Mouse (Mus musculus): ENCODE data around the gene Efna2. TPM values are rescaled to one million over a fixed set of nuclear protein-coding genes. Genes with fewer than 3 reads are reported as not detected.
A peak's percentile ranks its signal among the peaks of the same experiment; 100 is the strongest.

Efna2 gene
- polyA plus RNA-seq, 1 experiment from 2014 or later, result 7.4 TPM

- WGBS, result 89% methylated on average over 1 of the region's 1 CpGs
- Histone ChIP-seq H3K27ac (ENCODE audit: low read length) (no peak overlapping the region), H3K27me3 (replicated peaks; ENCODE audit: control insufficient read depth, insufficient read depth, low read length) (peaks cover 14% of the 10 kb centered on the region; the same call in 1 of the 2 replicates), H3K4me2 (ENCODE audit: low read depth, low read length) (no peak overlapping the region), H3K36me3 (ENCODE audit: control insufficient read depth, insufficient read depth, low read length) (0 out of 2 replicates have a peak, but pooled peaks cover 4% of the 10 kb centered on the region), H3K9ac (ENCODE audit: low read depth, low read length) (no peak overlapping the region), H3K9me3 (ENCODE audit: control insufficient read depth, low read length) (no peaks in the 10 kb centered on the region), H3K4me3 (ENCODE audit: low read length) (no peak overlapping the region), H3K4me1 (ENCODE audit: control insufficient read depth, insufficient read depth, low read length) (peaks cover 47% of the 10 kb centered on the region)
- ATAC-seq, result no peak
Measured at GRCm38 (mm10) chr10:80135641-80136040, 43.6 kb upstream of the Efna2 start.

GRCm38 (mm10) chr10:80136179-80136951, 42.9 kb upstream of the Efna2 start:
- no peak for ATAC-seq
- no peak overlapping the region for H3K27ac ChIP-seq (ENCODE audit: low read length)
- 18% methylated on average over 41 of the region's 49 CpGs for WGBS
- peak overlapping the region; percentile 73 for H3K4me3 ChIP-seq (ENCODE audit: low read length)
- H3K9me3 ChIP-seq (ENCODE audit: control insufficient read depth, low read length), result no peaks in the 10 kb centered on the region
- H3K36me3 ChIP-seq (ENCODE audit: control insufficient read depth, insufficient read depth, low read length), result 0 out of 2 replicates have a peak, but pooled peaks cover 4% of the 10 kb centered on the region
- peak overlapping the region; percentile 45 for H3K9ac ChIP-seq (ENCODE audit: low read depth, low read length)
- H3K27me3 ChIP-seq (replicated peaks; ENCODE audit: control insufficient read depth, insufficient read depth, low read length), result peaks cover 14% of the 10 kb centered on the region; the same call in 1 of the 2 replicates
- peak overlapping the region; percentile 98 for H3K4me2 ChIP-seq (ENCODE audit: low read depth, low read length)
- H3K4me1 ChIP-seq (ENCODE audit: control insufficient read depth, insufficient read depth, low read length), result peaks cover 44% of the 10 kb centered on the region

DNA sequence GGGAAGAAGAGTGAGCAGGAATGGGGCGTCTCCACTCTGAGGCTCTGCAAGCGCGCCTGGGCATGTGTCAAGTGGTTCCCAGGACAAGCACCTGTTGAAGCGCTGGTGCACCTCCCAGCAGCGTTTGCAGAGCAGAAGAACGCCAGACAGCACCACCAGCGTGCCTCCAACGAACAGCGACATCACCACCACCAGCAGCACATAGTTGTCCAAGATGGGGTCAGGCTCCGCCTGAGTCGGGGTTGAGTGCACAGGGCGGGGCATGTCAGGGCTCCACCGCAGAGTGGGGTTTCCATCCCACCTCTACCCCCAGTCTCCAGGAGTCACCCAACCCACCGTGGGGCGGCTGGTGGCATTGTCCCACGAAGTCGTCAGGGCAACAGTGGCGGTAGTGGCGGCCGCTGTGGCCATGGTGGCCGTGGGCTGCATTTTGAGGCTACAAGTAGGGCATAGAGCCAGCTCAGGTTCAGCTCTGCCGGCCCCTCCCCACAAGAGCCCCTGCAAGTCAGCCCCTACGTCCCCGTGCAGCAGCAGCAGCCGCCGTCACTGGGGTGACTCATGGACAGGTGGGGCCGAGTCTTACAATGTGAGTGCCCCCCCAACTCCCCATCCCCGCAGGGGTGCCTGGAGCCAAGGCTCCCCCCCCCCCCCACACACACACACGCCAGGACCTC, 42.2 kb upstream of the Efna2 start:
- Histone ChIP-seq H3K9ac (ENCODE audit: low read depth, low read length) (peak overlapping the region; percentile 45), H3K27ac (ENCODE audit: low read length) (no peak overlapping the region), H3K4me3 (ENCODE audit: low read length) (peak overlapping the region; percentile 73), H3K27me3 (replicated peaks; ENCODE audit: control insufficient read depth, insufficient read depth, low read length) (peaks cover 14% of the 10 kb centered on the region; the same call in 1 of the 2 replicates), H3K36me3 (ENCODE audit: control insufficient read depth, insufficient read depth, low read length) (no peaks in the 10 kb centered on the region), H3K9me3 (ENCODE audit: control insufficient read depth, low read length) (no peaks in the 10 kb centered on the region), H3K4me2 (ENCODE audit: low read depth, low read length) (peak overlapping the region; percentile 98), H3K4me1 (ENCODE audit: control insufficient read depth, insufficient read depth, low read length) (peaks cover 36% of the 10 kb centered on the region)
- WGBS, result 8% methylated on average over 27 of the region's 29 CpGs
- no peak for ATAC-seq

DNA sequence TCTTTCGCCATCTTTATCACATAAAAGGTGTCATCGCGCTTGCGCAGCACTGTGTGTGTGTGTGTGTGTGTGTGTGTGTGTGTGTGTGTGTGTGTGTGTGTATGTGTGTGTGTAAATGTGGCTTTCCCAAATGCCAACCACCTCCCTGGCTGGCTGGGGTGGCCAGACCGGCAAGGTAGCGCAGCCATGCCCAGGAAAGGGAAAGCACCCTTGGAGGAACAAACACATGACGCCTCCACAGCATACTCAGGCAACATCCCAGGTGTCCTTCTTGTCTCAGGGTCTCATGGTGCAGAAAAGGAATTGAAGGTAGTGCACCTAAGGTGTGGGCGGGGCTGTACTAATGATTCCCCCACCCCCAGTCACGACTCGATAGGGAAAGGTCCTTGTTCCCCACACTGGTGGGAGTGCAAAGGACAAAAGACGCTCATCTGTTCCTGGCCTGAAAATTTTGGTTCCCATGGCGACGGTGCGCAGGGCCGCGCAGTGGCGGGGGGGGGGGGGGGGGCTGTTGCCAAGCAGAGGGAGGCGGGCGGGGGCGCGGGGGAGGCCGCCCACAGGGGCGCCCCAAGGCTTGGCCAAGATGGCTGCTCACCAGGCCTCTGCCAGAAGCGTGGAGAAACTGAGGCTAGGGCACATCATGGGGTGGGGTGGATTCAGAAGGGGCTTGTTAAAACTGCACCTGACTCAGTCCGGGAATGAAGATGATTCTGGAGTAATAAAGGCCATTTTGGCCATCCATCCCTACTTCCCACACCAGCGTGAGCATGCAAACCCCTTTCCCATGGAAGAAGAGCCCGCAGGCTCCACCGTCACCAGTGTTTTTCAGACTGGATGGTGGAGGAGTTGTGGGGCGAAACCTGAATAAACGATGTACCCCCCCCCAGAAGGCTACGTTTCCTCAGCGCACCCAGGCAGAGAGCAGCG, 41.4 kb upstream of the Efna2 start:
- Histone ChIP-seq H3K9ac (ENCODE audit: low read depth, low read length) (peak overlapping the region; percentile 78), H3K27ac (ENCODE audit: low read length) (no peak overlapping the region), H3K4me3 (ENCODE audit: low read length) (peak overlapping the region; percentile 73)

DNA sequence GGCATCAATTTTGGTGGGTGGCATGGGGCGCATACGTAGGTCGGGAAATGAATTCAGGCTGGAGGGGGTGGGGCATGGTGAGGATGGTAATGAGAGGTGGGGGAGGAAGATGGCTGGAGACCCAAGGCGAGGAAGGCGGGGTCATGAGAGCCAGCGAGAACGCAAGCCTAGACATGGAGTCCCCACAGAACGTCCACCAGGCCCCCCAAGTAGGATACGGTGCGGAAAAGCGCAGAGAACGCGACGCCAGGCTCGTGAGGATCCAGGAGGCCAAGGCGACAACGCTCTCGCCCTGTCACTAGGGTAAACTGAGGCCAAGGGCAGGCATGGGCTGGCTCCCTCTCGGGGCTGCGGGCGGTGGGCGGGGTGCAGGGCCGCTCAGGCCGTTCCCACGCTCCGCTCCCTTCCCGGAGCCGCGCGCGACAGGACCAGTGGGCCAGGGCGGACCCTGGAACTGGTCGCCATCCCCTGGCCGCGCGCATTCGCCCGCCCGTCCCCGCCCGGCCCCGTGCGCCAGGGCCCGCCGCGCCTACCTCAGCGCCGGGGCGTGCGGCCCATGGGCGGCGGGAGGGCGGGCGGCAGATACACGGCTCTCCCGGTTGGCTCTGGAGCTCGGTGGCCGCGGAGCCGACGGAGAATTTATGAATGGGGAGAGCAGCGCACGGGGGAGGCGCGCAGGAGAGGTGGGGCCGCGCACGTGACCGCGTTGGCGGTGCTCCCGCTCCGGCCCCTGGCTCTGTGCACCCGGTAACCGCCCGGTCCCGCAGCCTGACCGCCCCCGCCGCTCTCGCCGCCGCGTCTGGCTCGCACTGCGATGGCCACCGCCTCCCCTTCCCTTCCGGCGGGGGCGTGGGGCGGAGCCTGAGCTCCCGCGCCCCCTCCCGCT, 40.5 kb upstream of the Efna2 start, which contains the start of gene Atp5d:
Gene Atp5d, plus strand, starts transcription at position 80 of the 886 bp plus-strand sequence.
- peak within 1 kb of the TSS; percentile 61 for H3K27ac ChIP-seq (ENCODE audit: low read length)
- H3K9ac ChIP-seq (ENCODE audit: low read depth, low read length), result peak within 1 kb of the TSS; percentile 78
- H3K9me3 ChIP-seq (ENCODE audit: control insufficient read depth, low read length), result no peaks in the 10 kb centered on the region
- H3K4me3 ChIP-seq (ENCODE audit: low read length), result peak within 1 kb of the TSS; percentile 73
- H3K4me1 ChIP-seq (ENCODE audit: control insufficient read depth, insufficient read depth, low read length), result peaks cover 47% of the 10 kb centered on the region
- 0% methylated on average over 86 of the region's 94 CpGs for WGBS
- no peaks in the 10 kb centered on the region for H3K36me3 ChIP-seq (ENCODE audit: control insufficient read depth, insufficient read depth, low read length)
- peaks cover 14% of the 10 kb centered on the region; the same call in 1 of the 2 replicates for H3K27me3 ChIP-seq (replicated peaks; ENCODE audit: control insufficient read depth, insufficient read depth, low read length)
- peak within 1 kb of the TSS; percentile 98 for H3K4me2 ChIP-seq (ENCODE audit: low read depth, low read length)
- ATAC-seq, result peak; percentile 8

More for the DNA sequence above, 41.4 kb upstream of the Efna2 start:
- no peaks in the 10 kb centered on the region for H3K36me3 ChIP-seq (ENCODE audit: control insufficient read depth, insufficient read depth, low read length)
- peaks cover 14% of the 10 kb centered on the region; the same call in 1 of the 2 replicates for H3K27me3 ChIP-seq (replicated peaks; ENCODE audit: control insufficient read depth, insufficient read depth, low read length)
- peak overlapping the region; percentile 98 for H3K4me2 ChIP-seq (ENCODE audit: low read depth, low read length)
- H3K9me3 ChIP-seq (ENCODE audit: control insufficient read depth, low read length), result no peaks in the 10 kb centered on the region
- H3K4me1 ChIP-seq (ENCODE audit: control insufficient read depth, insufficient read depth, low read length), result peaks cover 40% of the 10 kb centered on the region
- 6% methylated on average over 30 of the region's 33 CpGs for WGBS
- no peak for ATAC-seq

- H3K36me3 ChIP-seq (ENCODE audit: control insufficient read depth, insufficient read depth, low read length), result peaks cover 4% of the 10 kb centered on the region; the same call in 1 of the 2 replicates
- peak overlapping the region; percentile 78 for H3K9ac ChIP-seq (ENCODE audit: low read depth, low read length)
- ATAC-seq, result peak; percentile 4
- peak overlapping the region; percentile 73 for H3K4me3 ChIP-seq (ENCODE audit: low read length)
- WGBS, result 0% methylated on average over 10 of the region's 10 CpGs
- H3K4me2 ChIP-seq (ENCODE audit: low read depth, low read length), result peak overlapping the region; percentile 98
- H3K27me3 ChIP-seq (replicated peaks; ENCODE audit: control insufficient read depth, insufficient read depth, low read length), result peaks cover 14% of the 10 kb centered on the region; the same call in 1 of the 2 replicates
- peak overlapping the region; percentile 61 for H3K27ac ChIP-seq (ENCODE audit: low read length)
- H3K4me1 ChIP-seq (ENCODE audit: control insufficient read depth, insufficient read depth, low read length), result peaks cover 52% of the 10 kb centered on the region
- no peaks in the 10 kb centered on the region for H3K9me3 ChIP-seq (ENCODE audit: control insufficient read depth, low read length)
Measured at GRCm38 (mm10) chr10:80139439-80139775, 39.9 kb upstream of the Efna2 start.

- Histone ChIP-seq H3K9me3 (ENCODE audit: control insufficient read depth, low read length) (no peaks in the 10 kb centered on the region), H3K4me3 (ENCODE audit: low read length) (no peak overlapping the region), H3K27me3 (replicated peaks; ENCODE audit: control insufficient read depth, insufficient read depth, low read length) (peaks cover 14% of the 10 kb centered on the region; the same call in 1 of the 2 replicates), H3K27ac (ENCODE audit: low read length) (no peak overlapping the region), H3K4me1 (ENCODE audit: control insufficient read depth, insufficient read depth, low read length) (peaks cover 57% of the 10 kb centered on the region), H3K9ac (ENCODE audit: low read depth, low read length) (no peak overlapping the region), H3K4me2 (ENCODE audit: low read depth, low read length) (no peak overlapping the region), H3K36me3 (ENCODE audit: control insufficient read depth, insufficient read depth, low read length) (peaks cover 9% of the 10 kb centered on the region; the same call in 1 of the 2 replicates)
- ATAC-seq, result no peak
- WGBS, result 75% methylated on average over 11 of the region's 11 CpGs
Measured at GRCm38 (mm10) chr10:80139975-80140665, 39.2 kb upstream of the Efna2 start.

- peaks cover 62% of the 10 kb centered on the region for H3K4me1 ChIP-seq (ENCODE audit: control insufficient read depth, insufficient read depth, low read length)
- 64% methylated on average over 10 of the region's 10 CpGs for WGBS
- H3K9me3 ChIP-seq (ENCODE audit: control insufficient read depth, low read length), result no peaks in the 10 kb centered on the region
- peak within 1 kb of the TSS; percentile 80 for H3K27ac ChIP-seq (ENCODE audit: low read length)
- H3K9ac ChIP-seq (ENCODE audit: low read depth, low read length), result peak within 1 kb of the TSS; percentile 78
- peak within 1 kb of the TSS; percentile 98 for H3K4me2 ChIP-seq (ENCODE audit: low read depth, low read length)
- no peak for ATAC-seq
- peak within 1 kb of the TSS; percentile 67 for H3K4me3 ChIP-seq (ENCODE audit: low read length)
- peaks cover 10% of the 10 kb centered on the region; the same call in 1 of the 2 replicates for H3K36me3 ChIP-seq (ENCODE audit: control insufficient read depth, insufficient read depth, low read length)
- H3K27me3 ChIP-seq (replicated peaks; ENCODE audit: control insufficient read depth, insufficient read depth, low read length), result peaks cover 14% of the 10 kb centered on the region; the same call in 1 of the 2 replicates
Measured at GRCm38 (mm10) chr10:80140666-80141035, 38.6 kb upstream of the Efna2 start, which contains the start of gene Cbarp. TSS of gene Cbarp (minus strand) at chr10:80140835.
